Mouse (Mus musculus): ENCODE measurements around the gene Map3k21.

Map3k21 gene

DNA sequence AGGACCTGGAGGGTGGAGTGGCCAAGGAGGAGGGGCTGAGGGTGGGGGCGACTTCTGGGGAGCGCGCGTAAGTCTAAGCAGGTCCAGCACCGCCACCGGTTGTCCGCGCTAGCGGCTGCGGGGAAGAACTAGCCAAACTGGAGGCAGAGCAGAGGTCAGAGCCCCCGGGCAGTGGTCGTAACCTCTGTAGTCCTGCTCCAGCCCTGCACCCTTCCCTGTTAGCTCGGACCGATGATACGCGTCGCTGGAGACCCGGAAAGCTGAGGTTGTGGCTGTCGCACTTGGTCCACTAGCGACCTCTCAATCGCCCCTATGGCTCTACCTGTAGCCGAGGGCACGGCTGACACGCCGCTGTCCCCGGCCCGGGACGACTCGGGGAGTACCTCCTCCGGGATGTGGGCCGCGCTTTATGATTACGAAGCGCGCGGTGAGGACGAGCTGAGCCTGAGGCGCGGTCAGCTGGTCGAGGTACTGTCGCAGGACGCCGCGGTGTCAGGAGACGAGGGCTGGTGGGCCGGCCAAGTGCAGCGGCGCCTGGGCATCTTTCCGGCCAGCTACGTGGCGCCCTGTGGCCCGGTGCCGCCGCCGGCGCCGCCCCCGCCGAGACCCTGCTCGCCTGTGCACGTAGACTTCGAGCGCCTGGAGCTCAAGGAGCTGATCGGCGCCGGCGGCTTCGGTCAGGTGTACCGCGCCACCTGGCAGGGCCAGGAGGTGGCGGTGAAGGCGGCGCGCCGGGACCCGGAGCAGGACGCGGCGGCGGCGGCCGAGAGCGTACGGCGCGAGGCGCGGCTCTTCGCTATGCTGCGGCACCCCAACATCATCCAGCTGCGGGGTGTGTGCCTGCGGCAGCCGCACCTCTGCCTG, at the start of gene Map3k21:
Gene Map3k21 (plus strand): TSS at position 86 of the 864 bp plus-strand sequence.
- DNase-seq, result peak; percentile 26

DNA sequence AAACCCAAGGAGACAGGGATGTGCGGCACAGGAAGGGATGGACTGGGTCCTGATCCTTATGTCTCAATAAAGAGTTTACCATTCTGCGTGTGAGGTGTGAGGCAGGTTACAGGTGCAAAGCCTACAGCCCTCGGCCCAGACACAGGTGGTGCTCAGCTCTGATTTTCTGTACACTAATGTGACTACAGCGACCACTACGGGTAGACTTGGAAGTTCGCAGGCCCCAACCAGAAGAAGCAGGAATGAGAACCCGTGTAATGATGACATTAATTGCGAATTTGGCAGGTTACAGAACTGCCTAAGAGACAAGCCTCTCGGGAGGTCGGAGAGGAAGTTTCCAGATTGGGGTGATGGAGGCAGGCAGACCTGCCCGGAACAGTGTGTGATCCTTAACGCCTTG, 44.1 kb upstream of the Map3k21 start:
- no peak for DNase-seq

DNA sequence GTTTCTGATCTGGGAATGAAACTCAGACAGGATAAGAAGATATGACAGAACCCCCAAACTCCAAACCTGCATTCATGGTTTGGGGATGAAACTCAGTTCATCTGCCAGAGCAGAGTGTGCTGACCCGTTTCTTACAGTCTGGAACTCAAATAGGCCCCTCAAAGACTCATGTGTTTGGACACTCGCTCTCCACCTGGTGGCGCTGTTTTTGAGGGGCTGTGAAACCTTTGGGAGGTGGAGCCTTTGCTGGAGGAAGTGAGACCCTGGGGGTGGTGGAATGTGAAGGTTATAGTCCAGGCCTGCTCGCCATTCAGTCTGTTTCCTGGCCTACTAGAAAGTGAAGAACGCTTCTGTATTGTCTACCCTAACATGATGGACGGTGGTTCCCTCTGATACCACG, 41.7 kb upstream of the Map3k21 start:
- DNase-seq, result no peak

DNA sequence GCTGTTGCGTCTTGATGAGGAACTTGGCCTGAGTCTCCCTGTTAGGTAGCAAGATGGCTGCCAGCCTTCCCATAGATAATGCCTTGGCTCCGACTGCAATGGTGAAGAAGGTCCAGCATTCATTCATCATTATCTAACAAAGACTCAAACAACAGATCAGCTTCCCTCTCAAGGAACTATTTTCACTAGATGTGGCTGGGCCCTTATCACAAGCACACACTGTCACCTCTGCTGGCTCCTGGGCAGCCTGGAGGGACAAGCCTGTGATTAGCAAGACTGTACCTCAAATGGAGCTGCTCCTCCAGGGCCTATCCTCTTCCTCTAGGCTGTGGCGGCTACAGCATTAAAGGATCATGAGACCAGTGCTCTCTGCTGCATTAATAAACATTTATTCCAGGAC, 40.5 kb upstream of the Map3k21 start:
- DNase-seq, result no peak

DNA sequence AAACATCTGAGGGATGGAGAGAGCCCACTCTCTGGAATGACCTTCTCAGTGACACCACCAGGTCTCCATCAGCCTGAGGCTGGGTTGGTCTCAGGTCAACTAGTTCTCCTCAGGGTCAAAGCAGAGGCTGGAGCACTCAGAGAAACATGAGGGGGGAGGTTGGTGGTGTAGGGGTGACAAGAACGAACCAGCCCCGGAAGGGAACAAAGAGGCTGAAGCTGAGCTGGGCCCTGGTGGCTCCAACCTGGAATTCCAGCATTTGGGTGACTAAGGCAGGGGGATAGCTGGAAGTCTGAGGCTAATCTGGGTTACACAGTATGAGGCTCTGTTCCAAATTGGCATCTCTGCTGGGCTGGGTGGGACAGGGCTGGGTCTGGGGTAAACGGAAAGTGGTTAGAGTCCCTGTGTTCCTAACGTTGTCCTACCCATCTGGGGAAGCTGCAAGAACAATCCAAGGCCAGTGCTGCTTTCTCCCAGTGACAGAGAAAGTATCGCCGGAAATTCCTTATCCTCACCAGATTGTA, 40.0 kb upstream of the Map3k21 start:
- no peak for DNase-seq

DNA sequence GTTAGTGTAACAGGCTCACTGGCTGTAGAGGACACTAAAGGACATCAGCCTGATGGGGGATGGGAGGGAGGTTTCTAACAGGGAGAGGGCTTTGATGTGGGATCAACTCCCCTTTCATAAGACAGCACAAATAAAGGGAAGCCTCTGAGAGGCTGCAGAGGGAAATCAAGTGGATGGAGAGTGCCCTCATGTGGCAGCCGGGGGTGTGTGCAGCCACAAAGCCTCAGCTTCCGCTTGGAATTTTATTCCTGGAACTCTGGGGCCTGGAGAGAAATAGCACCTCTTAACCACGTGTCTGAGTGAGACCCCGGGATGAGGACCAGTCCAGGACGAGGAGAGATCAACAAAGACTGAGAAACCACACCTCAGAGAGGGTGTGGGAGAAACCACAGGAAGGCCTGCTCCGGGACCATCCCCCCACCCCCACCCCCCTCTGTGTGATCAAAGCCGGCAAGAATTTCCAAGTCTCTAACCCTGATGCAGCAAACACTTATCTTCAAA, 39.4 kb upstream of the Map3k21 start:
- DNase-seq, result peak; percentile 75

DNA sequence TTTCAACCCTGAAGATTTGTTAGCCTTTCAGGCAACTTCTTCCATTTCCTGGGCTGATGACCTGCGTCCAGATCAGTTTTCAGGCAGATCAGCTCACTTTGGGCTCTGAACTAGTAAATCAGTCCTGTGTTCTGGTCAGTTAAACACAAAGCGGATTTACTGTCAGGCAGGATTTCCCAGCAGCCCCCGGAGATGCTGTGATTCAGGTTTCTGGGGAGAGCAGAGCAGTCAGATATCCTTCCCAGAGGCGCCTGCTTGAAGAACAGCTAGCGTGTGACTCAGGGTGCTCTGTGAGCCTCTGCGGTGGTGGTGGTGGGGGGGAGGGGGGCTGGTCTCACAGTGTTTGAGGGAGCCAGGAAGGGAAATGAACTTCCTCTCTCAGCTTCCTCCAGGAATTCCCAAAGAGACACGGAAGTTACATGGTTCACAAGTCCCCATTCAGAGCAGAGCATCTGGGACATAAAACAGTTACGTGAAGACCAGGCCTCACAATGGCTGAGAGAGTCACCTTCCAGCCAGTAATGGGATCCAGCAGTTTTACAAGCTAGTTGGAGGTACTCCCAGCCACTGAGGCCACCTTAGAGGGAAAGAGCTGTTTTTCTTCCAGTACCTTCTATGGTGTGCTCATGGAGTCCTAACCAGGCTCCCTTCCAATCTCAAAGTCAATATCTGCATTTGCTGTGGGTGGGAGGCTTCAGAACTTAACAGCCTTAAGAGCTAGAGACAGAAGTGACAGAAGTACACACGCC, 37.6 kb upstream of the Map3k21 start:
- no peak for DNase-seq

DNA sequence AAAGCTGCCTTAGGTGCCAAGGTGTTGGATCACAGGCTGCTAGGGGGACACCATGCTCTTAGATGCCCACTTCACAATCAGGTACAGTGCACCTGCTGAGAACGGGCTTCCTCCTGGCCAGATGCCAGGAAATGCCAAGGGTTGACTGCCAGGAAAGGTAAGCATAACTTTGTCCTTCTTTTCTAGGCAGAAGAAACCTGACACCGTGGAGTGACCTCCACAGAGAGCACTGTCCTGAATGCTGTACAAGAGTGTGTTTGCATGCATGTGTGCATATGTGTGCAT, 37.1 kb upstream of the Map3k21 start:
- peak; percentile 50 for DNase-seq

DNA sequence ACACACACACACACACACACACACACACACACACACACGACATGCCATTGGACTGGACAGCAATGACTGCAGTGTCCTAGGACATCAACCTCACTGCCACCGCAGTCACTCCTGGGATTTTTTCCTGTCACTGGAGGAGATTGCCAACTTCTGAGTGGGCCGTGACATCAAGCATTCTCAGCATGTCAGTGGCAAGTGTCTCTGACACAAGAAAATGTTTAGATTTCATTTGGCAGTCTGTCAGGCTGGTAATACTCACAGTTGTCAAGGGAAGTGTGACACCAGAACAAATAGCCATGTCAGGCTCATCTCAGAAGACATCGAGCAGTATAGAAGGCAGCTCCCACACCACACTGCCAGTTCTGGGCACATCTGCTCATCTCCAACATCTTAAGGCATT, 29.8 kb upstream of the Map3k21 start:
- DNase-seq, result no peak

DNA sequence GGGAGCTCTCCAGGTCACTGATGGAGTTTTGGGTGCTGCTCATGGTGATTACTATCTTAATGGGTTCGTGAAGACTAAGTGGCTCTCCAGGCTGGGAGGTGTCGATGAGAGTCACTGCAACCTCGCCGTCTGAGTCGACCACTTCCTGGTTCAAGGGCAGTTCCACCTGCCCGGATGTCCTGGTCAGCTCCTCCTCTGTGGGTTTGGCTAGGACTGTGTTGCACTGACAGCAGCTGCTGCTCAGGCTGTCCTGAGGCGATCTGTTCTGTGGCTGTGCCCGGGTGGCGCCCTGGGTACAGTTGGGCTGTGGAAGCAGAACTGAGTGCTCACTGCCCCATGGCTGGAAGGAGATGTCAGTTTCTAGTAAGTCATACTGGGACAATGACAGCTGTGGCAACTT, 22.7 kb upstream of the Map3k21 start:
- DNase-seq, result no peak

DNA sequence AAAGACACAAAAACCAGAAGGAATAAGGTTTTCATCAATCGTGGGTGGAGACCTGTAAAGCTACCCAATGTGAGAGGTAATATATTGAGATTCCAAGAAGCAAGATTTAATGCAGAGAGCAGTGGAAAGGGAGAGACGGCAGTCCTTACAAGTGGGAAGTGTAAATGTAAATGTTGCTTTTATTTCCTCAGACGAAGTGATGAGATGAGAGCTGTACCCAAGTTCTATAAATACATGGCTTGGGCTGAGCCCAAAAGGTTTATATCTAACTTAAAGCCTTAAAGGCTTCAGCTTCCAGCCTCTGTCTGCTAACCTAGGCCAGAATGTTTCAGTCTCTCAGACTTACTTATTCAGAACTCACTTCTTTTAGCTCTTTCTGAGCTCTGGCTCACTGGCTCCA, 20.3 kb upstream of the Map3k21 start:
- DNase-seq, result no peak

DNA sequence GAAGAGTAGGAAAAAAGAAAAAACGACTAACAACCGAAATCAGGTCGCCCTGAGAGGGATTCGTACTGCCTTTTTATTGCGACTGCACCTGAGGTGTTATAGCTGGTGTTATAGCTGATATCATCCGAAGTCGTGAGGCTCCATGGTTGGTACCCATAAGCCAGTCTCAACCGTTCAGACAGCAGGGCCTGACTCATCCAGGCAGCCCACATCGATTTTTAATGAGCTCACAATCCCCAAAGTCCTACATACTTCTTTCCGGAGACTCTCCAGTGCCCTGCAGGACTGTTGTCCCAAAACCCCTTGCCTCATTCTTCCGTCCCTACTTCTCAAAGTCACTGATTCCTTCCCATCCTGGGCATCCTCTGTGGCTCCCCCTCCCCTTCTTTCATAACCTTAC, 12.9 kb upstream of the Map3k21 start:
- DNase-seq, result no peak

DNA sequence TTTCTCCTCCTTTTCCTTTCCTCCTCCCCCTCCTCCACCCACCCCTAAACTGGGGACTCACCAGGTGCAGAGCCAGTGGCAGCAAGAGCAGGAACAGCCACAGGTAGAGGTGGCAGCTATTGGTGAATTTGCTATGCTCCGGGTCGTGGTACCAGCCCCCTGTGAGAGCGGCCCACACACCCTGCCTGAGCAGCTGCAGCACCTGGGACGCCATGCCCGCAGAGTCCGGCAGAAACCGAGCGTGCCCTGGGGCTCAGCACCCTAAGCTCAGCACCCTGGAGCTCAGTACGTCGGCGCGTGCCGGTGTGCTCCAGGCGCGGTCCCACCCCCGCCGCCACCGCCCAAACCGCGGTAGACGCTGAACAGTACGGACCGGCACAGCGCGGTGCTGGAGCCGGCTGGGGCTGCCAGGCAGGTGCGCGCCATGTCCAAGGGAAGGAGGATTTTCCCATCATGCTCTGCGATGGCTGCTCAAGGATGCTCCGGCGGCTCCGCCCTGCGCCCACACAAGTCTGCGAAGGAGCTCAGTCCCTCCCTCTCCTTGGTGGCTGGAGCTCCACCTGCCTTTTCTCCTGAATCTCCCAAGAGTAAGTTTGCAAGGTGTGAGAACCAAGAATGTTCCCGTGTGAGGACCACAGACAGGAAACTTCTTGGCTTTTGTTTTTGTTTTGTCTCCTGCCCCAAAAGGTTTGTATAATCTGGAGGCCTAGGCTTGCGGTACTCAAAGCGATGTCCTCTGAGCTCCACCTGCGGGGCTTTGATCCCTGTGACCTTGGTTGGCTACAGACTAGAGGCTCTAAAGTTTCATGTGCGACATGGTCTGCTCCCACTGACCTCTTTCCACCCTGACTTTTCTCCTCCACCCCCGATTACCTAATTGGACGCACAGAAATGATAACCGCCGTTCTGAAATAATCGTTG, 12.1 kb upstream of the Map3k21 start, which contains the start of gene Pcnx2:
Gene Pcnx2 (minus strand): TSS at position 450 of the 921 bp plus-strand sequence.
- no peak for DNase-seq

DNA sequence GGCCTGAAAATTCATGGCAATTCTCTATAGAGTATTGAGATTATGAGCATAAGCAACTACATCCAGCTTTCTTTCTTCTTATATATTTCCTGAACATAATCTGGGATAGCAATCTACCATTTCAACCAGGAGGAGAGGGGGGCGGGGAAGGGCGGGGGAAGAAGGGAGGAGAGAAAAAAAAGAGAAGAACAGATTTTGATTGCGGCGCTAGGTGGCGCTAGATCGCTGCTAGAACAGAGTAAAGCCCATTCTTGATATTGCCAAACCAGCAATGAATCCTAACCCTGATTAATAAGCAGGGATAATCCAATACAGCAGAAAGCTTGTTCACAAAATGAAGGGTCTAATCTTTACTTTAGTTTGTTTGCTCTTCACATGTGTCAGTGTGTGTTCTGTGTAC, 11.4 kb upstream of the Map3k21 start:
- DNase-seq, result peak; percentile 65

DNA sequence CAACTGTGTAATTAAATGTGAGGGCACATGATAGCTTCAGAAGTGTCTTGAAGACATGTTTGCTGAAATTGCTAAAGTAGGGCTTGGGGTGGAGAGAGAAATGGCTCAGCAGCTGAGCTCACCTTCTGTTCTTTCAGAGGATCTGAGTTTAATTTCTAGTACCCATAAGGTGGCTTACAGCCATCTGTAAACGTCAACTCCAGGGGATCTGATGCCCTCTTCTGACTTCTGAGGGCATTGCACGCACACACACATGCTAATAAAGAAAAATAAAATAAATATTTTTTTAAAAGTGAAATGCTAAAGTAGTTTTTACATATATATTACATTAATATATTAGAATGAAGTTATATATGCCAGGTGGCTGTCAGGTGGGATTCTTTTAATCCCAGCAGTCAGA, 9.1 kb upstream of the Map3k21 start:
- no peak for DNase-seq

DNA sequence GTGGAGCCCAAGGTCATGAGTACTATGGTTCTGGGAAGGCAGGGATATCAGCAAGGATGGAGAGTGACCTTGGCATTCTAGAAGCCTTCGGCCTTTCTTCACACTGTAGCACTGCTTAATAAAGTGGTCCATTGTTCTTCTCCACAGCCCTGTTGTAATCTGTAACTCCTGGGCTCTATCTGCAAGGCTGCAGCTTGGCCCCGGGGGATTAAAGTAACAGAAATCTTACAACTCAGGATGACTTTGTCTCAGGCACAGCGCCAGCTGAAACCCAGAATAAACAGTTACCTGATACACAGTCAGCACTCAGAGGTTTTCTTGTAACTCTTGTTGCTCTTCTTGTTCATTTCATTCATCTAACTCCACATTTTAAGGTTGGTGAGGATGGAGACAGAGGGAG, 7.7 kb upstream of the Map3k21 start:
- no peak for DNase-seq

DNA sequence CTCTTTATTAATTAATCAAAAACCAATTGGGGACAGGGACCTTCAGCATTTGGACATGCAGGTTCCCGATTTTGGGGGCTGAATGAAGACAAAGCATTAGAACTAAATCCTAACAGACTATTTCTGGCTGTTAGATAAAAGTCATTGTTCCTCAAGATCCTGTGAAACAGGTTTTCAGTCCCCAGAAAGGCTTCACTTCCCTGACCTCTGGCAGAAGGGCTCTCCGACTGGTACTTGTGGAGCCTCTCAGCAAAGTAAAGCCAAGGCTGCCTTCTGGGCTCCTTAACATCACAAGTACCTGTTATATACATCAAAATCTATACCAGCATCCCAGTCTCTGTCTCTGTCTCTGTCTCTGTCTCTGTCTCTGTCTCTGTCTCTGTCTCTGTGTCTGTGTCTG, 4.9 kb upstream of the Map3k21 start:
- no peak for DNase-seq

DNA sequence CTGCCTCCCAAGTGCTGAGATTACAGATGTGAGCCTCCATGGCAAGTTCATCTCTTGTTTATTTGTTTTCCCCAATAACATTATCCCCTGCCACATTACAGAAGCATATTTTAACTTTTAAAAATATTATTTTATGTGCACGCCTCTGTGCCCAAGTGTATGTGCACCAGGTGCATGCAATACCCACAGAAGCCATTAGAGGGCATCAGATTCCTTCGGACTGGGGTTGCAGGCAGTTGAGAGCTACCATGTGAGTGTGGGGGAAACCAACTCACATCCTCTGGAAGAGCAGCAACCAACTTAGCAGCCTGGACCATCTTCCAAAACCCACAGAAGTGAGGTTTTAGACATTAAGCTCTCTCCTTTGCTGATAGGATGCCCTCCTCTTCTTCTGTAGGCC, 2.9 kb upstream of the Map3k21 start:
- no peak for DNase-seq

DNA sequence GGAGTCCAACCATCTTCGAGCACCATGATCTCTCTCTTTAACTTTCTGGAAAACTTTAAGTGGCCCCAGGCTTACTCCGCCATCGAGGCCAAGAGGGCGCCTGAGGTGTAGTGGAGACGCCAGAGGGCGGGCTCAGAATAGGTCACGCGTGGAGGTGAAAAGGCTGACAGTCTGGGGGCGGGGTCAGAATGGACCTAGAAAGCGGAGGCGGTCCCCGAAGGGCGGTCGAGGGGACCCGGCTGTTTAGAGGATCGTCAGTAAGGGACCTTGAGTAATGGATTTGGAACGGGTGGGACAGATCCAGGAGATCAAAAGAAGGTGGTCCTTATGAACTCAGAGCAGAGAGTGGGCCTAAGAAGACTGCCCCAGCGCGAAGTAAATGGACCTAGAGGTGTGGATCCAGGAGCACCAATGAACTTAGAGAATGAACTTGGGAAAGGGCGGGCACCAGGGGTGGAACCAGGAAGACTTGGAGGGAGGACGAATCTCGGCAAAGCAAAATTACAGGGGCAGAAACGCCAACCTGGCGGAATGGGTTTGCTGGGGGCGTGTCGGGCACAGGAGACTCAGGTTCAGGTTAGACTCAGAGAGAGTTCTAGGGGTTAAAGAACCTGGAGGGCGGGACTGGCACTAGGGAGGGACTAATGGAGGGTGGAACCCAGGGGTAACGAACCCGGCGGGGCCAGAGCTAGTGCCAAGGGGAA, 437 bp upstream of the Map3k21 start:
- DNase-seq, result peak; percentile 88

DNA sequence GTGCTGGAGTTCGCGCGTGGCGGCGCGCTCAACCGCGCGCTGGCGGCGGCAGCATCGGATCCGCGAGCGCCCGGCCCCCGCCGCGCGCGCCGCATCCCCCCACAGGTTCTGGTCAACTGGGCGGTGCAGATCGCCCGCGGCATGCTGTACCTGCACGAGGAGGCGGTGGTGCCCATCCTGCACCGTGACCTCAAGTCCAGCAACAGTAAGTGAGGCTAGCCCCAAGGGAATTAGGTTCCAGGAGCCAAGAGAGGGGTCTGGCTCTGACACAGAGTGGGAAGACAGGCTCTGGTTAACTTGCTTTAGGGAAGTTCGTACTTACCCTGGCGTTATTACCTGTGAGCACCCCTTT, 955 bp downstream of the Map3k21 start:
- no peak for DNase-seq

DNA sequence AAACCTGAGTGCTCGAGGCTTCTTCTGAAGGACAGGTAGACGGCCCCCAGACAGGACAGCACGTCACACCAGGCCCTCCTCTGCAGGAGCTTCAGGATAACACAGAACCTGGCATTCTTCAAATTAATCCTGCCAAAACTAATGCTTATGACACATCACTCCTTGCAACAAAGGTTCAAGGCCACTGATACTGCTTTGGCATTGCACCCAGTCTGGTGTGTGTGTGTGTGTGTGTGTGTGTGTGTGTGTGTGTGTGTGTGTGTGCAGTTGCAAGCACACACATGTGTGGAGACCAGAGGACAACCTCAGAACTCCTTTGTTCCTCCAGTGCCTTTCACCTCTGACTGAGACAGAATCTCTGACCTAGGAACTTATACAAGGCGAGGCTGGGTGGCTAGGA, 3.0 kb downstream of the Map3k21 start:
- no peak for DNase-seq

DNA sequence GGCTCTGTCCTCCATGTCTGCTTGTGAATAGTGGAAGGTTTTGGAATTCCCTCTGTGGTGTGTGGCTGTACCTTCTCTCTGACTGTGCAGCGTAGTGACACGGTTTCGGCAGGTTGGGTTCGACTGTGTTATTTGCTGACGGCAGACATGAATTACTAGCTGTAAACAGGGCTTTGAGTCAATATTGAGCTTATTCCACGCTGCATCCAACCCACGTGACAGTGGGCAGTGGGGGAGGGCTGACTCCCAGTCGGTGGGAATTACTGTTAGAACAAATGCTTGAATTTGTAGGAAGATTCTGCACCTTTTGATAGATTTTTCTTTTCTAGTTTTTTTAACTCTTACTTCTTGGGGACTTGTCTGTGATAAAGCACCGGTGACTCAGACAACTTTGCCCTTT, 4.1 kb downstream of the Map3k21 start:
- DNase-seq, result peak; percentile 19
